ENCODE assay signal across 18 mouse cellular contexts in the genomic region with DNA sequence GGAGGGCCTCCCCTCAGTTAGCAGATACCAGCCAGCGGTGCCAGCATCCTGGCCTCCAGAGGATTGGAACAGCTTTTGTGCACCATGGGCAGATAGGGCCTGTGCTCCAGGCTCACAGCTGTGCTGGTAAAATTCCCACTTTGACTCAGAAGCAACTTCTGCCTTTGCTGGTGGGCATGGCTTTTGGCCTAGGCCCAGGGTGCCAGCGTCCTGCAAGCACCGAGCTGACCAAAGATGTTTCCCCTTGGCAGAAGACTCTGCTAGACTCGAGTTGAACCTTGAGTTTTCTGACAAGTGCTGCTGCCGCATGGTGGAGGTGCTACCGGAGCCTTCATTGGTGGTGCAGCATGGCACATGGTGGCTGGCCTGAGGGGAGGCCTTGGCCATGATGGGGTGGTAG.
"Had no signal": no experiment of that assay in that cellular context is flagged by ENCODE, and none has a peak within 500 bp of the region (broad histone marks: within the 10 kb centered on the region; RNA-seq: fewer than 3 reads in every experiment).

No protein-coding gene starts in this region.

- ATAC-seq: midbrain, embryonic 16.5 days had no signal

- H3K4me3 ChIP-seq: midbrain, embryonic 10.5 days; midbrain, embryonic 12.5 days; myocyte; neural tube, embryonic 13.5 days; neural tube, embryonic 15.5 days had no signal

- H3K27me3 ChIP-seq: midbrain, embryonic 12.5 days; neural tube, embryonic 13.5 days; neural tube, embryonic 15.5 days had no signal

- H3K27ac ChIP-seq: liver, embryonic 14.5 days; midbrain, embryonic 10.5 days; midbrain, embryonic 12.5 days; neural tube, embryonic 13.5 days; neural tube, embryonic 15.5 days had no signal

- DNase-seq: lung, adult 18-20 months; lung, embryonic 14.5 days; lung, postnatal 10 days; midbrain, embryonic 14.5 days; retina, postnatal 1 day; right cerebral cortex, adult 18-20 months; right cerebral cortex, postnatal 4 days; spleen, adult 18-20 months; thymus, adult 18-20 months; thymus, postnatal 14 days; thymus, postnatal 36 days had no signal

- H3K9me3 ChIP-seq: midbrain, embryonic 10.5 days; midbrain, embryonic 12.5 days; neural tube, embryonic 13.5 days; neural tube, embryonic 15.5 days had no signal

- H3K9ac ChIP-seq: liver, embryonic 14.5 days; lung, embryonic 14.5 days; midbrain, embryonic 12.5 days; neural tube, embryonic 13.5 days; neural tube, embryonic 15.5 days had no signal

- H3K4me2 ChIP-seq: lung, embryonic 14.5 days; midbrain, embryonic 12.5 days; neural tube, embryonic 13.5 days; neural tube, embryonic 15.5 days had no signal

- H3K4me1 ChIP-seq: midbrain, embryonic 10.5 days; midbrain, embryonic 12.5 days; neural tube, embryonic 13.5 days; neural tube, embryonic 15.5 days had no signal
